Comparison of ENCODE assay signal across 11 mouse cellular contexts in genomic region chr10:83106152-83106746, GRCm38 (mm10).
DNase-seq lines count a peak whose midpoint lies in the region; ATAC-seq lines count a peak whose summit lies in the region.
"Had no signal": no experiment of that assay in that cellular context is flagged by ENCODE, and none has a peak within 500 bp of the region (broad histone marks: within the 10 kb centered on the region; RNA-seq: fewer than 3 reads in every experiment).

No protein-coding gene starts in this region.

- no peaks in the 10 kb centered on the region for H3K27me3 ChIP-seq in forebrain, embryonic 16.5 days (replicated peaks; ENCODE audit: control insufficient read depth, insufficient read depth, low read length)
- no peaks in the 10 kb centered on the region for H3K27me3 ChIP-seq in neural tube, embryonic 14.5 days (ENCODE audit: control insufficient read depth, insufficient read depth, low read length)
- H3K27me3 ChIP-seq: CH12.LX had no signal

- peak overlapping the region; percentile 57; the same call in 1 of the 2 replicates for H3K27ac ChIP-seq in forebrain, embryonic 16.5 days (ENCODE audit: low read length)
- H3K27ac ChIP-seq in neural tube, embryonic 14.5 days (ENCODE audit: low read depth, low read length): 0 out of 2 replicates have a peak overlapping the region, but pooled peaks have one; percentile 11

- H3K4me3 ChIP-seq in forebrain, embryonic 16.5 days (replicated peaks; ENCODE audit: low read length): no peak overlapping the region
- H3K4me3 ChIP-seq in neural tube, embryonic 14.5 days (ENCODE audit: low read depth, low read length): no peak overlapping the region

- peak; percentile 58 for DNase-seq in brain, embryonic 18.5 days (ENCODE audit: low read depth, low spot score)
- DNase-seq in layer of hippocampus, postnatal 10 days (ENCODE audit: low spot score in 2 of 2): peak; percentile 47 to 69
- DNase-seq in adrenal gland, adult 2 months: no peak
- no peak for DNase-seq in thymus, adult 18-20 months
- no peak for DNase-seq in adrenal gland, postnatal 14 days
- DNase-seq in spleen, postnatal 36 days (ENCODE audit: low spot score in 2 of 2): no peak
- DNase-seq: heart, postnatal 14 days; lung, postnatal 36 days had no signal

- peak; percentile 91 for ATAC-seq in forebrain, embryonic 16.5 days
- ATAC-seq in neural tube, embryonic 14.5 days (ENCODE audit: low read depth): peak; percentile 52; the same call in 1 of the 2 replicates

- no peaks in the 10 kb centered on the region for H3K9me3 ChIP-seq in forebrain, embryonic 16.5 days (ENCODE audit: control insufficient read depth, low read length)
- no peaks in the 10 kb centered on the region for H3K9me3 ChIP-seq in neural tube, embryonic 14.5 days (ENCODE audit: control insufficient read depth, low read length)

- WGBS in forebrain, embryonic 16.5 days: 3% methylated on average over 7 of the region's 7 CpGs
- WGBS in neural tube, embryonic 14.5 days: 24% methylated on average over 7 of the region's 7 CpGs

- peaks cover 62% of the 10 kb centered on the region for H3K4me1 ChIP-seq in forebrain, embryonic 16.5 days (replicated peaks; ENCODE audit: control insufficient read depth, insufficient read depth, low read length)
- peaks cover 27% of the 10 kb centered on the region for H3K4me1 ChIP-seq in neural tube, embryonic 14.5 days (ENCODE audit: control insufficient read depth, insufficient read depth, low read length)

- H3K36me3 ChIP-seq in forebrain, embryonic 16.5 days (ENCODE audit: control insufficient read depth, insufficient read depth): no peaks in the 10 kb centered on the region
- H3K36me3 ChIP-seq in neural tube, embryonic 14.5 days (ENCODE audit: control insufficient read depth, insufficient read depth, low read length): no peaks in the 10 kb centered on the region

- no peak overlapping the region for H3K4me2 ChIP-seq in forebrain, embryonic 16.5 days (ENCODE audit: low read length)
- H3K4me2 ChIP-seq in neural tube, embryonic 14.5 days (ENCODE audit: low read depth, low read length): no peak overlapping the region

- no peak overlapping the region for H3K9ac ChIP-seq in forebrain, embryonic 16.5 days (replicated peaks; ENCODE audit: low read depth, low read length)
- no peak overlapping the region for H3K9ac ChIP-seq in neural tube, embryonic 14.5 days (replicated peaks; ENCODE audit: low read depth, low read length)

Comparison
In these comparisons a context has a peak if more than half of its experiments do, and no peak if none do; other contexts are left out.
1. DNase-seq: peak in brain, embryonic 18.5 days (single experiment) and layer of hippocampus, postnatal 10 days (2 of 2); none in adrenal gland, adult 2 months (single experiment), thymus, adult 18-20 months (0 of 2), adrenal gland, postnatal 14 days (single experiment) and spleen, postnatal 36 days (0 of 2).